Mouse (Mus musculus): ENCODE measurements at regions not wholly inside any gene's neighbourhood (a gene's known extent, or its start where the extent isn't known, plus 50 kb on each side); places are given as distances from the start of the nearest gene placed in this dataset.

GRCm38 (mm10) chr5:64600392-64600791 is 202.8 kb upstream of the Klf3 start:
- Histone ChIP-seq H3K9ac (ENCODE audit: low read depth, low read length) (peak overlapping the region; percentile 28; the same call in 1 of the 2 replicates), H3K4me3 (ENCODE audit: low read depth, low read length) (0 out of 2 replicates have a peak overlapping the region, but pooled peaks have one; percentile 21), H3K4me1 (replicated peaks; ENCODE audit: control insufficient read depth, insufficient read depth, low read length) (peaks cover 32% of the 10 kb centered on the region), H3K27ac (ENCODE audit: low read depth, low read length) (peak overlapping the region; percentile 90), H3K27me3 (replicated peaks; ENCODE audit: control insufficient read depth, insufficient read depth, low read length) (no peaks in the 10 kb centered on the region), H3K9me3 (ENCODE audit: control insufficient read depth, low read length) (no peaks in the 10 kb centered on the region), H3K36me3 (ENCODE audit: control insufficient read depth, insufficient read depth, low read length) (no peaks in the 10 kb centered on the region), H3K4me2 (peak overlapping the region; percentile 52)
- ATAC-seq (replicated peaks; ENCODE audit: low FRiP score) = no peak
- 29% methylated on average over 7 of the region's 7 CpGs for WGBS
- no peak for DNase-seq (ENCODE audit: low spot score)

DNA sequence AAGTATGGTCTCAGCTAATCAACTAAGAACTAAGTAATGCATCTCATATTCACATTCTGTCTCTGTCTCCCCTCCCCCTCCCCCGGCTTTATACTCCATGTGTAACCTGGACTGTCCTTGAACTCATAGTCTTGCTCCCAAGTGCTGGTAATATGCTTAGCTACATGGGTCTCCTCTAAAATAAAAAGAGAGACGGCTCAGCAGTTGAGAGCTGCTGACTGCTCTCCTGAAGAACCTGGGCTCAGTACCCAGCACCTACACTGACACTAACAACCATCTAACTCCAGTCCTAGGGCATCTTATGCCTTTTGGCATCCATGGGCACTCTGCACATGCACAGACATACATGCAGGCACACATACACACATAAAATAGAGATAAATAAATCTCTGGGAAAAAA is 202.4 kb upstream of the Klf3 start:
- peaks cover 32% of the 10 kb centered on the region for H3K4me1 ChIP-seq (replicated peaks; ENCODE audit: control insufficient read depth, insufficient read depth, low read length)
- H3K4me2 ChIP-seq = peak overlapping the region; percentile 52
- ATAC-seq (replicated peaks; ENCODE audit: low FRiP score) = 0 out of 2 replicates have a peak, but pooled peaks have one; percentile 24
- no peak for DNase-seq (ENCODE audit: low spot score)
- H3K9ac ChIP-seq (ENCODE audit: low read depth, low read length) = peak overlapping the region; percentile 28; the same call in 1 of the 2 replicates
- H3K27me3 ChIP-seq (replicated peaks; ENCODE audit: control insufficient read depth, insufficient read depth, low read length) = no peaks in the 10 kb centered on the region
- no peaks in the 10 kb centered on the region for H3K9me3 ChIP-seq (ENCODE audit: control insufficient read depth, low read length)
- H3K36me3 ChIP-seq (ENCODE audit: control insufficient read depth, insufficient read depth, low read length) = no peaks in the 10 kb centered on the region
- H3K4me3 ChIP-seq (ENCODE audit: low read depth, low read length) = no peak overlapping the region
- WGBS = 40% methylated on average over 2 of the region's 2 CpGs
- peak overlapping the region; percentile 90 for H3K27ac ChIP-seq (ENCODE audit: low read depth, low read length)

DNA sequence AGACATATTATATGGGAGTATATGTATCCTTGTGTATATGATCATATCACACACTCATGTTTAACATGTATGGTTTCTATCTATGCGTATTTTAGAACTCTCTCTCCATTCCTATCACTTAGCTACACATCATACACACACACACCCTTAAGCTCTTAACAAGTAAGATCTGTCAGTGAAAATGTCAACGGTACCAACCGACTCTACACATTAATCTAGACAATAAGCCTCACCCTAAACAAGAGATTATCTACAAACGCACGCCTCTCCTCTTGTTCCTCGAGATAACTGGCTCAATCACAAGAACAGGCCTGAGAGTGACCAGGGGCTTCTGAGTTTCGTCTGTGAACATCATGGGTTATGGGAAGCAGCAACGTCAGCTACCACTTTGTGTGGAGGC is 201.9 kb upstream of the Klf3 start:
- ATAC-seq (replicated peaks; ENCODE audit: low FRiP score) (peak; percentile 84), DNase-seq (ENCODE audit: low spot score) (no peak)
- 23% methylated on average over 8 of the region's 8 CpGs for WGBS
- Histone ChIP-seq H3K9me3 (ENCODE audit: control insufficient read depth, low read length) (no peaks in the 10 kb centered on the region), H3K9ac (ENCODE audit: low read depth, low read length) (peak overlapping the region; percentile 51; the same call in 1 of the 2 replicates), H3K36me3 (ENCODE audit: control insufficient read depth, insufficient read depth, low read length) (no peaks in the 10 kb centered on the region), H3K27ac (ENCODE audit: low read depth, low read length) (peak overlapping the region; percentile 90; the same call in 1 of the 2 replicates), H3K4me2 (peak overlapping the region; percentile 38), H3K27me3 (replicated peaks; ENCODE audit: control insufficient read depth, insufficient read depth, low read length) (no peaks in the 10 kb centered on the region), H3K4me3 (ENCODE audit: low read depth, low read length) (no peak overlapping the region), H3K4me1 (replicated peaks; ENCODE audit: control insufficient read depth, insufficient read depth, low read length) (peaks cover 32% of the 10 kb centered on the region)

GRCm38 (mm10) chr5:64601832-64602231 is 201.4 kb upstream of the Klf3 start:
- Histone ChIP-seq H3K4me1 (replicated peaks; ENCODE audit: control insufficient read depth, insufficient read depth, low read length) (peaks cover 34% of the 10 kb centered on the region), H3K27me3 (replicated peaks; ENCODE audit: control insufficient read depth, insufficient read depth, low read length) (no peaks in the 10 kb centered on the region), H3K4me2 (peak overlapping the region; percentile 38), H3K9me3 (ENCODE audit: control insufficient read depth, low read length) (no peaks in the 10 kb centered on the region), H3K4me3 (ENCODE audit: low read depth, low read length) (no peak overlapping the region), H3K27ac (ENCODE audit: low read depth, low read length) (peak overlapping the region; percentile 90), H3K9ac (ENCODE audit: low read depth, low read length) (peak overlapping the region; percentile 51; the same call in 1 of the 2 replicates), H3K36me3 (ENCODE audit: control insufficient read depth, insufficient read depth, low read length) (no peaks in the 10 kb centered on the region)
- WGBS = 62% methylated on average over 5 of the region's 5 CpGs
- no peak for ATAC-seq (replicated peaks; ENCODE audit: low FRiP score)
- DNase-seq (ENCODE audit: low spot score) = no peak

GRCm38 (mm10) chr5:64602356-64602936 is 200.7 kb upstream of the Klf3 start:
- ATAC-seq (replicated peaks; ENCODE audit: low FRiP score) = 0 out of 2 replicates have a peak, but pooled peaks have one; percentile 24
- H3K4me2 ChIP-seq = peak overlapping the region; percentile 38; the same call in 1 of the 2 replicates
- H3K9ac ChIP-seq (ENCODE audit: low read depth, low read length) = no peak overlapping the region; the same call in 1 of the 2 replicates

DNA sequence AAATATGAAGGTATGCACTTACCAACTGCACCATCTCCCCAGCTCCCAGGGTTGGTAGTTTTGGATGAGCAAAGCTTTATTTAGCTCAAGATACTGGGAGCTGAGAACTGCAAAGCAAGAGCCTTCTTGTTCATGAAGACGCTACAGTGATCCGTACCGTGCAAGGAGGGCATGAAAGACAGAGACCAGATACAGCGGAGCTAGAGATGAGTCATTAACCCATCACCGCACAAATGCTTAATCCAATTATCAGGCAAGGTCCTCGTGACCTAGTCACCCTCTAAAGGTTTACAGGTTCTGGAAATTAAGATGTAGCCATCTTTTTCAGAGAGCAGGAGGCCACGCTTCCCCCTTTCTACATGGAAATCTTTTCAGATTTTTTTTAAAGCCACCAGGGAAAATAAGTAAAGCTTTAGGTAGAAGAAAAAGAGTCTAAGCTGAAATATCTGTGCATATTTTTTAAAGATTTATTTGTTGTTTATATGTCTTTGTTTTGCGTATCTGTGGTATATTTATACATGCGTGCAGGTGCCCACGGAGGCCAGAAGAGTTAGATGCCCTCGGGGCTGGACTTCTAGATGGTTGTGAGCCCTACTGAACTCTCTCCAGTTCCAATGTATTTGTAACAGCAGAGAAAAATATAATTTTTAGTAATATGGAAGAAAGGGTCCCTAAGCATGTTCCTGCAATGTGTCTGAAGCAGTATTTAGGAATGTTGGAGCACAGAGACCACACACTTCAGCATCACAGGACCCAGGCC is 200.0 kb upstream of the Klf3 start:
- Histone ChIP-seq H3K4me1 (replicated peaks; ENCODE audit: control insufficient read depth, insufficient read depth, low read length) (peaks cover 34% of the 10 kb centered on the region), H3K36me3 (ENCODE audit: control insufficient read depth, insufficient read depth, low read length) (no peaks in the 10 kb centered on the region), H3K4me3 (ENCODE audit: low read depth, low read length) (no peak overlapping the region), H3K4me2 (no peak overlapping the region), H3K9me3 (ENCODE audit: control insufficient read depth, low read length) (no peaks in the 10 kb centered on the region), H3K27me3 (replicated peaks; ENCODE audit: control insufficient read depth, insufficient read depth, low read length) (no peaks in the 10 kb centered on the region), H3K9ac (ENCODE audit: low read depth, low read length) (no peak overlapping the region), H3K27ac (ENCODE audit: low read depth, low read length) (no peak overlapping the region)
- no peak for DNase-seq (ENCODE audit: low spot score)
- ATAC-seq (replicated peaks; ENCODE audit: low FRiP score) = no peak
- WGBS = 78% methylated on average over 11 of the region's 11 CpGs

More at GRCm38 (mm10) chr5:64602356-64602936, 200.7 kb upstream of the Klf3 start:
- no peak for DNase-seq (ENCODE audit: low spot score)
- 74% methylated on average over 8 of the region's 8 CpGs for WGBS
- no peaks in the 10 kb centered on the region for H3K36me3 ChIP-seq (ENCODE audit: control insufficient read depth, insufficient read depth, low read length)
- H3K27me3 ChIP-seq (replicated peaks; ENCODE audit: control insufficient read depth, insufficient read depth, low read length) = no peaks in the 10 kb centered on the region
- H3K27ac ChIP-seq (ENCODE audit: low read depth, low read length) = peak overlapping the region; percentile 90; the same call in 1 of the 2 replicates
- no peak overlapping the region for H3K4me3 ChIP-seq (ENCODE audit: low read depth, low read length)
- H3K9me3 ChIP-seq (ENCODE audit: control insufficient read depth, low read length) = no peaks in the 10 kb centered on the region
- H3K4me1 ChIP-seq (replicated peaks; ENCODE audit: control insufficient read depth, insufficient read depth, low read length) = peaks cover 34% of the 10 kb centered on the region

- H3K4me2 ChIP-seq = no peak overlapping the region
- no peak for ATAC-seq (replicated peaks; ENCODE audit: low FRiP score)
- peaks cover 38% of the 10 kb centered on the region for H3K4me1 ChIP-seq (replicated peaks; ENCODE audit: control insufficient read depth, insufficient read depth, low read length)
- DNase-seq (ENCODE audit: low spot score) = no peak
- H3K36me3 ChIP-seq (ENCODE audit: control insufficient read depth, insufficient read depth, low read length) = no peaks in the 10 kb centered on the region
- H3K9ac ChIP-seq (ENCODE audit: low read depth, low read length) = no peak overlapping the region
- no peak overlapping the region for H3K27ac ChIP-seq (ENCODE audit: low read depth, low read length)
- no peaks in the 10 kb centered on the region for H3K9me3 ChIP-seq (ENCODE audit: control insufficient read depth, low read length)
- no peaks in the 10 kb centered on the region for H3K27me3 ChIP-seq (replicated peaks; ENCODE audit: control insufficient read depth, insufficient read depth, low read length)
- no peak overlapping the region for H3K4me3 ChIP-seq (ENCODE audit: low read depth, low read length)
Measured at GRCm38 (mm10) chr5:64605171-64605570, 198.0 kb upstream of the Klf3 start.

- no peak for ATAC-seq (replicated peaks; ENCODE audit: low FRiP score)
- Histone ChIP-seq H3K9me3 (ENCODE audit: control insufficient read depth, low read length) (no peaks in the 10 kb centered on the region), H3K9ac (ENCODE audit: low read depth, low read length) (no peak overlapping the region), H3K4me2 (no peak overlapping the region), H3K4me1 (replicated peaks; ENCODE audit: control insufficient read depth, insufficient read depth, low read length) (peaks cover 38% of the 10 kb centered on the region), H3K36me3 (ENCODE audit: control insufficient read depth, insufficient read depth, low read length) (no peaks in the 10 kb centered on the region), H3K4me3 (ENCODE audit: low read depth, low read length) (no peak overlapping the region), H3K27ac (ENCODE audit: low read depth, low read length) (no peak overlapping the region), H3K27me3 (replicated peaks; ENCODE audit: control insufficient read depth, insufficient read depth, low read length) (no peaks in the 10 kb centered on the region)
- 71% methylated on average over 5 of the region's 5 CpGs for WGBS
- DNase-seq (ENCODE audit: low spot score) = no peak
Measured at GRCm38 (mm10) chr5:64605991-64606390, 197.2 kb upstream of the Klf3 start.

All from liver, embryonic 11.5 days (tissue).